Comparison of ENCODE assay signal across 20 mouse cellular contexts in the genomic region with DNA sequence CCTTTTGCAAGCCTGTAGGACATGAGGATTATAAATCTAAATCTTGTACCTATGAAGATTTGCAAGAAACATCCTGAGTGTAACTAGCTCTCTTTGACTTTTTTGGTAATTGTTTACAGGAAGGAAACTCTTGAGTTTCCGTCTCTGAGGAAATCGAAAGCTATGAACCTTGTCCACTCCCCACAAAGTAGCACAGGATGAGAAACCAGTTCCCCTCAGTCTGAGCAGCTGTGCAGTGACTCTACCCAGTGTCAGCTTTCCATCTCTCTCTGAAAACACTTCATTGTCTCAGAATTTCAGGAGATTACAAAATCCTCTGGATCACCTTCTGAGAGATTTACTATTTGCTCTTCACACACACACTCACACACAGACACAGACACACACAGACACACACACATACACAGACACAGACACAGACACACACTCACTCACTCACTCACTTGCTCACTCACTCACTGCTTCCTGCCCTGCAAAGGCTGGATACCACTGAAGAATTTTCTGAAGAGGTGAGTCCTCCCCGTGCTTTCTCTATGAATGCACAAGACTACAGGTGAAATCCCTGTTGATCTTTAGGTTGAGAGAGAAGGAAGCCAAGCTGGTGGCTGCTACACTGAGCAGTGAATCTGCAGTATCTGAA. TPM values are rescaled to one million over a fixed set of nuclear protein-coding genes. Genes with fewer than 3 reads are reported as not detected.
DNase-seq lines count a peak whose midpoint lies in the region; ATAC-seq and TF ChIP-seq lines count a peak whose summit lies in the region.
"Not testable (repeated sequence)": the region's sequence is repeated elsewhere in the genome, so short reads cannot be mapped to it uniquely, and the experiment has no call there.
"Had no signal": no experiment of that assay in that cellular context is flagged by ENCODE, and none has a peak within 500 bp of the region (broad histone marks: within the 10 kb centered on the region; RNA-seq: fewer than 3 reads in every experiment).

TSS of gene Ifi208 (plus strand) at position 218 of the 640 bp plus-strand sequence.

- H3K4me1 ChIP-seq in thymus, adult 2 months (replicated peaks; ENCODE audit: control insufficient read depth, insufficient read depth, low read length), result not testable (repeated sequence)

- H3K27ac ChIP-seq in thymus, adult 2 months (ENCODE audit: control insufficient read depth, insufficient read depth, low read length), result peak within 1 kb of the TSS; percentile 73

- not testable (repeated sequence) for H3K36me3 ChIP-seq in thymus, adult 2 months (ENCODE audit: control insufficient read depth, insufficient read depth, low read length)

- not testable (repeated sequence) for H3K27me3 ChIP-seq in thymus, adult 2 months (ENCODE audit: control insufficient read depth, insufficient read depth, low read length)

- TF ChIP-seq POLR2A in thymus, adult 2 months (IDR thresholded peaks at IDR 0.05; ENCODE audit: control insufficient read depth, extremely low read depth, insufficient read depth, low read length, poor library complexity), result not testable (repeated sequence)

- TF ChIP-seq CTCF in thymus, adult 2 months (IDR thresholded peaks at IDR 0.05; ENCODE audit: borderline replicate concordance, control insufficient read depth, extremely low read depth, insufficient read depth, low read length, poor library complexity), result not testable (repeated sequence)

- whole genome bisulfite sequencing in thymus, adult 2 months, result 17% methylated on average over 3 of the region's 3 CpGs

- peak; percentile 89 for ATAC-seq in CD4-positive, CD25-positive, alpha-beta regulatory T cell, adult 4 months

- peak; percentile 4 for DNase-seq in adrenal gland, postnatal 14 days
- peak; percentile 3 for DNase-seq in heart, adult 8-10 months (ENCODE audit: low spot score)
- DNase-seq in kidney, adult 9 months, result peak; percentile 9
- peak; percentile 28 for DNase-seq in lung, postnatal 36 days
- DNase-seq in natural killer cell, adult 2 months (ENCODE audit: low spot score in 2 of 2), result peak; percentile 10 to 20
- peak; percentile 43 for DNase-seq in thymus, adult 2 months
- DNase-seq in thymus, postnatal 4 days, result peak; percentile 41

- H3K4me3 ChIP-seq in thymus, adult 2 months (ENCODE audit: control insufficient read depth, insufficient read depth, low read length), result not testable (repeated sequence)

RNA-seq across cellular contexts. Expression of gene Ifi208, which starts in this region (rescaled TPM):
- 10 to 100 TPM; 74.3 to 81.2 TPM for polyA plus RNA-seq in CD4-positive, CD25-positive, alpha-beta regulatory T cell, adult 4 months (2017; shearing (Covaris generic))
- total RNA-seq in adrenal gland, postnatal 14 days (2021), result 0.52 and 4.5 TPM in 2 replicates
- 1 to 10 TPM in 1 of 4 experiments, under 1 TPM in 3; 0.75 to 1.2 (median 0.87) TPM for total RNA-seq in heart, adult 8-10 months (2022)
- polyA plus RNA-seq in thymus, adult 2 months (2012; rRNA removed), result 21.0 and 21.1 TPM in 2 replicates
- total RNA-seq: granulocyte monocyte progenitor cell, adult 5-6 weeks; left cerebral cortex, adult 8-10 months; left cerebral cortex, postnatal 36 days; midbrain, postnatal 0 days had no signal
- polyA plus RNA-seq: forebrain, embryonic 13.5 days; heart, postnatal 0 days; hindbrain, embryonic 14.5 days; intestine, embryonic 14.5 days; kidney, postnatal 0 days; limb, embryonic 13.5 days; liver, embryonic 11.5 days; liver, embryonic 16.5 days; midbrain, postnatal 0 days had no signal
